Mouse (Mus musculus) ES-Bruce4 (cell line): ENCODE measurements around the gene Prkd3. TPM values are rescaled to one million over a fixed set of nuclear protein-coding genes. Genes with fewer than 3 reads are reported as not detected.

Experiments used
- H3K27ac ChIP-seq: 2 replicates; pipeline ENCODE4 v1.5.1; 2012; ENCODE audit warnings: low read length, inconsistent platforms; ENCODE audit not compliant: insufficient read depth
- H3K27me3 ChIP-seq: 2 replicates; pipeline ENCODE4 v1.6.1; 2012; ENCODE audit warnings: mild to moderate bottlenecking, low read length, inconsistent platforms; ENCODE audit not compliant: control insufficient read depth, poor library complexity, insufficient read depth, severe bottlenecking
- H3K36me3 ChIP-seq: 2 replicates; pipeline ENCODE4 v1.6.1; 2012; ENCODE audit warnings: inconsistent platforms, mild to moderate bottlenecking, low read length, moderate library complexity; ENCODE audit not compliant: control insufficient read depth, poor library complexity, insufficient read depth, severe bottlenecking
- H3K4me1 ChIP-seq: one replicate; pipeline ENCODE4 v1.8.1; 2011; ENCODE audit warnings: low read length; ENCODE audit not compliant: control insufficient read depth, insufficient read depth
- H3K4me3 ChIP-seq: 2 replicates; pipeline ENCODE4 v1.5.1; 2011; ENCODE audit warnings: low read depth, mild to moderate bottlenecking, low read length
- H3K9ac ChIP-seq: 2 replicates; pipeline ENCODE4 v1.6.1; 2012; ENCODE audit warnings: low read depth, mild to moderate bottlenecking, inconsistent platforms; ENCODE audit not compliant: poor library complexity, severe bottlenecking
- H3K9me3 ChIP-seq: replicated peaks from 2 replicates; pipeline ENCODE4 v1.6.1; 2012; ENCODE audit warnings: mild to moderate bottlenecking, low read length, inconsistent platforms; ENCODE audit not compliant: control insufficient read depth, poor library complexity, insufficient read depth, severe bottlenecking
- CTCF ChIP-seq: IDR thresholded peaks from one replicate; pipeline ENCODE4 v1.8.1; 2011; ENCODE audit warnings: low read depth, low read length
- EP300 ChIP-seq: IDR thresholded peaks from 2 replicates; pipeline ENCODE4 v1.6.1; 2011; ENCODE audit warnings: low read depth, low read length; ENCODE audit not compliant: insufficient read depth
- POLR2A ChIP-seq: IDR thresholded peaks from one replicate; pipeline ENCODE4 v1.8.1; 2011; ENCODE audit warnings: low read length; ENCODE audit not compliant: insufficient read depth
- polyA plus RNA-seq: library from polyadenylated mRNA; stranded (reverse); fragments of >200 nt; gene quantifications from 2 replicates; pipeline ENCODE4 v1.2.4, GENCODE M21; 2011; ENCODE audit warnings: low read depth; ENCODE audit not compliant: missing spikeins, insufficient read depth, insufficient read length

The Prkd3 gene
- polyA plus RNA-seq, 1 experiment: 37.5 TPM

GRCm38 (mm10) chr17:78989015-78989414 is 31.6 kb downstream of the Prkd3 start:
- TF ChIP-seq POLR2A (no peak), CTCF (no peak), EP300 (no peak)
- Histone ChIP-seq H3K9me3 (no peaks in the 10 kb centered on the region), H3K9ac (no peak overlapping the region), H3K27ac (no peak overlapping the region), H3K27me3 (no peaks in the 10 kb centered on the region), H3K4me3 (no peak overlapping the region), H3K36me3 (no peaks in the 10 kb centered on the region), H3K4me1 (peaks cover 2% of the 10 kb centered on the region)

DNA sequence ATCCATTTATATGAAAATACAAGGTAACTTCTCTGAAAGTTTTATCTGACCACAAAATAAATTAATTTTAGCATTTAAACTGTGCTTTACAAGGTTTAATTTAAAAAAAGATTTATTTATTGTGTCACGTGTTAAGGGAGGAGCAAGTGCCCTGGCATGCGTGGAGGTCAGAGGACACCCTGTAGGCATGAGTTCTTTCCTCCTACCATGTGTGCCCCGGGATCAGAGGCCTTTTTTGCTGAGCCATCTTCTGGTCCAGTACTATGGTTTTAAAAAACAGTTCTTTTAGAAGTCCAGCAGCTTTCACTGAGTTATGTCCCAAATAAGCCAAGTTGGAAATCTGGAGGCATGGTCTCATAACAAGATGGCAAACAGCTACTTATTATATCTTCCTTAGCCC is 36.9 kb downstream of the Prkd3 start:
- Histone ChIP-seq H3K27ac (no peak overlapping the region), H3K36me3 (peaks cover 5% of the 10 kb centered on the region; the same call in 1 of the 2 replicates), H3K27me3 (no peaks in the 10 kb centered on the region), H3K9me3 (no peaks in the 10 kb centered on the region), H3K9ac (no peak overlapping the region), H3K4me3 (no peak overlapping the region), H3K4me1 (no peaks in the 10 kb centered on the region)
- TF ChIP-seq EP300 (no peak), POLR2A (no peak), CTCF (no peak)

GRCm38 (mm10) chr17:78983166-78983565 is 37.5 kb downstream of the Prkd3 start:
- TF ChIP-seq CTCF: no peak
- no peak for TF ChIP-seq EP300
- TF ChIP-seq POLR2A: no peak
- no peaks in the 10 kb centered on the region for H3K9me3 ChIP-seq
- H3K36me3 ChIP-seq: peaks cover 5% of the 10 kb centered on the region; the same call in 1 of the 2 replicates
- H3K9ac ChIP-seq: no peak overlapping the region
- H3K4me3 ChIP-seq: no peak overlapping the region
- no peak overlapping the region for H3K27ac ChIP-seq
- H3K4me1 ChIP-seq: no peaks in the 10 kb centered on the region
- H3K27me3 ChIP-seq: no peaks in the 10 kb centered on the region

GRCm38 (mm10) chr17:78968500-78968899 is 52.1 kb downstream of the Prkd3 start:
- Histone ChIP-seq H3K9me3 (no peaks in the 10 kb centered on the region), H3K27ac (no peak overlapping the region), H3K27me3 (no peaks in the 10 kb centered on the region), H3K4me1 (no peaks in the 10 kb centered on the region), H3K36me3 (no peaks in the 10 kb centered on the region; the same call in 1 of the 2 replicates), H3K9ac (no peak overlapping the region), H3K4me3 (no peak overlapping the region)
- TF ChIP-seq POLR2A (no peak), CTCF (no peak), EP300 (no peak)

DNA sequence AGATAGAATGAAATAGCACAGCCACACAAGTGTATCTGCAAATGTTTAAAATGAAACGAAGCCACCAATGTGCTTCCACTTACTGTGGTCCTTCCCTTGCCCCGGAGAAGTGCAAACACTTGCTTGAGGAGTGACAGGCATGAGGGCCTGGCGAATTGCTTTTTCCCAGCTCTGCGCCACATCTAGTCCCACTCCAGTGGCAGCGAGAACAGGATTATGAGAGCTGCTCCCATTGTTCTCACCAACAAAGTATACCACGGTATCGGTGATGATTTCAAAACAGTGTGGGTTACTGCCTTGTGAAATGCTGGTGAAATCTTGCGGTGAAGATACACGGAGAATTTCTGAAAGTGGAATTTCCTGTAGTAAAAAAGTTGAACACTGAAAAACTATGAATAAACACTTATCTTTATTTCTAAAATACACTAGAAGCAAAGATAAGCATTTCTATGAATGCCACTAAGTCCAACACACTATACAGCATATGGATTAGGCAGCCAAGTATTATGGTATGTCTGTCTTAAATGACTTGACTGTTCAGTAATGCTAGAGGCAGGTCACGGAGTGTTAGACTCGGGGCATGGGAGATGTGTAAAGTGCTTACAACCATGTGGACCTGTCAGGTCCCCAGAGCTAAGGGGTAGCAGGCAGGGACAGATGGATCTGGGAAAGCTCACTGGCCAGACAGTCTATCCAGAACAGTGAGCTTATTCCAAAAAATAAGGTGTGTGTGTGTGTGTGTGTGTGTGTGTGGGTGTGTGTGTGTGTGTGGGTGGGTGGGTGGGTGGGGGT is 54.3 kb downstream of the Prkd3 start:
- H3K4me3 ChIP-seq: no peak overlapping the region
- no peak overlapping the region for H3K27ac ChIP-seq
- H3K36me3 ChIP-seq: no peaks in the 10 kb centered on the region; the same call in 1 of the 2 replicates

GRCm38 (mm10) chr17:78964387-78964786 is 56.2 kb downstream of the Prkd3 start:
- H3K36me3 ChIP-seq: no peaks in the 10 kb centered on the region; the same call in none of the 2 replicates
- no peaks in the 10 kb centered on the region for H3K4me1 ChIP-seq
- TF ChIP-seq EP300: no peak
- TF ChIP-seq CTCF: no peak
- H3K4me3 ChIP-seq: no peak overlapping the region
- no peaks in the 10 kb centered on the region for H3K27me3 ChIP-seq
- no peak overlapping the region for H3K27ac ChIP-seq
- no peaks in the 10 kb centered on the region for H3K9me3 ChIP-seq
- no peak overlapping the region for H3K9ac ChIP-seq

More for the DNA sequence above, 54.3 kb downstream of the Prkd3 start:
- TF ChIP-seq POLR2A: no peak
- no peak for TF ChIP-seq EP300
- no peak for TF ChIP-seq CTCF
- no peaks in the 10 kb centered on the region for H3K27me3 ChIP-seq
- no peaks in the 10 kb centered on the region for H3K4me1 ChIP-seq
- no peaks in the 10 kb centered on the region for H3K9me3 ChIP-seq
- H3K9ac ChIP-seq: no peak overlapping the region
